Mouse (Mus musculus) neural tube, embryonic 11.5 days (tissue): Measurements from ENCODE around the gene Ubiad1. TPM values are rescaled to one million over a fixed set of nuclear protein-coding genes. Genes with fewer than 3 reads are reported as not detected.

ENCODE experiments used
- ATAC-seq: fragments of 200-750 bp; cut with Nextera tagmentation; 2 replicates; pipeline ENCODE4 v1.8.0; 2017; ENCODE audit warnings: moderate number of reproducible peaks, mild to moderate bottlenecking, moderate TSS enrichment, moderate library complexity; ENCODE audit not compliant: insufficient read depth, low FRiP score, low TSS enrichment
- DNase-seq: peaks from one replicate; pipeline ENCODE4 v3.0.0-alpha.2; 2015; ENCODE audit warnings: low spot score
- H3K27ac ChIP-seq: fragments of 300-500 bp; sonication (generic); 2 replicates; pipeline ENCODE4 v1.5.1; 2014; ENCODE audit warnings: low read depth, mild to moderate bottlenecking, low read length
- H3K27me3 ChIP-seq: fragments of 300-500 bp; sonication (generic); 2 replicates; pipeline ENCODE4 v1.6.1; 2014; ENCODE audit warnings: mild to moderate bottlenecking, low read length, mixed read lengths; ENCODE audit not compliant: control insufficient read depth, insufficient read depth
- H3K36me3 ChIP-seq: fragments of 300-500 bp; sonication (generic); 2 replicates; pipeline ENCODE4 v1.6.1; 2014; ENCODE audit warnings: mild to moderate bottlenecking, low read length, moderate library complexity, mixed read lengths; ENCODE audit not compliant: control insufficient read depth, insufficient read depth
- H3K4me1 ChIP-seq: fragments of 300-500 bp; sonication (generic); 2 replicates; pipeline ENCODE4 v1.6.1; 2014; ENCODE audit warnings: low read length, mixed read lengths; ENCODE audit not compliant: control insufficient read depth, insufficient read depth
- H3K4me2 ChIP-seq: fragments of 300-500 bp; sonication (generic); 2 replicates; pipeline ENCODE4 v1.6.1; 2014; ENCODE audit warnings: low read depth, mild to moderate bottlenecking, moderate library complexity
- H3K4me3 ChIP-seq: fragments of 300-500 bp; sonication (generic); 2 replicates; pipeline ENCODE4 v1.5.1; 2014; ENCODE audit warnings: low read depth, low read length
- H3K9ac ChIP-seq: fragments of 300-500 bp; sonication (generic); 2 replicates; pipeline ENCODE4 v1.6.1; 2014; ENCODE audit warnings: mild to moderate bottlenecking, low read length
- H3K9me3 ChIP-seq: fragments of 300-500 bp; sonication (generic); 2 replicates; pipeline ENCODE4 v1.6.1; 2016; ENCODE audit warnings: low read length; ENCODE audit not compliant: control insufficient read depth
- WGBS: fragments of 180-500 bp; shearing (Covaris S2); extraction: QIAGEN DNeasy Blood & Tissue Kit; methylation state at CpG from one replicate; pipeline ENCODE4 v1.1.7; 2014; 5-methylcytosine and 5-hydroxymethylcytosine counted together
- polyA plus RNA-seq: library from polyadenylated mRNA; unstranded; fragments of >200 nt; fragmentation: Nextera tagmentation; extraction: Ambion mirVana; gene quantifications from 2 replicates; pipeline ENCODE4 v1.2.1, GENCODE M21; 2014

Gene Ubiad1
- polyA plus RNA-seq, 1 experiment from 2014 or later, result 19.0 TPM

DNA sequence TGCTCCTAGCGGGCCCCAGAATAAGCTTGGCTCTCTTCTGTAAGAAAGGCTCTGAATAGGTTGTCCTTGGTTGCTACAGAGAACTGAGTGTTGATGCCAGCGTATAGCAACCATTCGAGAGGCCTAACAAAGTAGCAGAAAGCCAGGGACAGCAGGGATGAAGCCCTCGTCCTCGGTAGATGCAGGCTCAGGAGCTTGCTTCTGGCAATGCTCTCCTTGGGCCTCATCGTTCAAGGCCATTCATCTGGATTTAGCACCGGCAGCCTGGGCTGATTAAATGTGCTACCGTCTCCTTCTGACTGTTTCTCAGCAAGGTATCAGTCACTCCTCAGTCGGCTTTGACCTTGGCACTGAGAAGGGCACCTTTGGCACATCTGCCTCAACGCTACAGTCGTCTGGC lies 15.4 kb downstream of the Ubiad1 start:
- ATAC-seq (no peak), DNase-seq (no peak)
- Histone ChIP-seq H3K27me3 (no peaks in the 10 kb centered on the region), H3K4me2 (no peak overlapping the region), H3K9ac (no peak overlapping the region), H3K4me1 (no peaks in the 10 kb centered on the region), H3K9me3 (no peaks in the 10 kb centered on the region), H3K36me3 (no peaks in the 10 kb centered on the region), H3K27ac (no peak overlapping the region), H3K4me3 (no peak overlapping the region)
- 88% methylated on average over 11 of the region's 11 CpGs for WGBS

GRCm38 (mm10) chr4:148428544-148428943 lies 16.0 kb downstream of the Ubiad1 start:
- H3K9ac ChIP-seq, result no peak overlapping the region
- no peak overlapping the region for H3K4me2 ChIP-seq
- ATAC-seq (no peak), DNase-seq (no peak)
- no peak overlapping the region for H3K4me3 ChIP-seq
- no peaks in the 10 kb centered on the region for H3K4me1 ChIP-seq
- 84% methylated on average over 5 of the region's 5 CpGs for WGBS
- no peaks in the 10 kb centered on the region for H3K27me3 ChIP-seq
- no peaks in the 10 kb centered on the region for H3K36me3 ChIP-seq
- no peak overlapping the region for H3K27ac ChIP-seq
- H3K9me3 ChIP-seq, result no peaks in the 10 kb centered on the region

- Histone ChIP-seq H3K27ac (no peak overlapping the region), H3K4me1 (no peaks in the 10 kb centered on the region), H3K4me3 (no peak overlapping the region), H3K9ac (no peak overlapping the region; the same call in 1 of the 2 replicates), H3K9me3 (no peaks in the 10 kb centered on the region), H3K4me2 (no peak overlapping the region), H3K36me3 (no peaks in the 10 kb centered on the region), H3K27me3 (no peaks in the 10 kb centered on the region)
- ATAC-seq (no peak), DNase-seq (no peak)
- WGBS, result 86% methylated on average over 10 of the region's 10 CpGs
These were observed 17.4 kb downstream of the Ubiad1 start for GRCm38 (mm10) chr4:148426950-148427850.

GRCm38 (mm10) chr4:148417559-148417958 lies 27.0 kb downstream of the Ubiad1 start:
- Histone ChIP-seq H3K4me3 (no peak overlapping the region), H3K36me3 (no peaks in the 10 kb centered on the region), H3K9me3 (no peaks in the 10 kb centered on the region), H3K4me2 (no peak overlapping the region), H3K27me3 (no peaks in the 10 kb centered on the region), H3K9ac (peak overlapping the region; percentile 7; the same call in 1 of the 2 replicates), H3K27ac (no peak overlapping the region), H3K4me1 (peaks cover 3% of the 10 kb centered on the region)
- ATAC-seq (no peak), DNase-seq (no peak)
- 32% methylated on average over 6 of the region's 6 CpGs for WGBS

DNA sequence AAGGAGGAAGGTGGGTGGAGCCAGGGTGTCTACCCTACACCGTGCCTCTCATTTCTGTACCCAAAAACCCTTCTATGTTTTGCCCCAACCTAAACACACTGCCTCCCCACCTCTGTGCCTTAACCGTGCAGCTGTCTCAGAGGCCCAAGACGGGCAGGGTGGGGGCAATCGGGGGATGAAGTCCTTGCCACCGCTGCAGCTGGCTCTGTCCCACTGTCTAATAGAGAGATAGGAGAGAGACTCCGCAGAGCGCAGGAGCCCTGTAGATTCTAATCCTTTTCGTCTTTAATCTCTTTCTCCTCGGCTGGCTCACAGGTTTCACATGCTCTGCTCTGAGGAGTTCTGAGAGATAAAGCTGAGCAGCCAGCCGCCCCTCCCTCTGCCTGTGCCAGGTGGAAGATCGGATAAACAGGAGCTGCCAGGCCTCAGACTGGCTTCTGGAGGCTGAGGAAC lies 27.5 kb downstream of the Ubiad1 start:
- no peak overlapping the region; the same call in 1 of the 2 replicates for H3K9ac ChIP-seq
- H3K9me3 ChIP-seq, result no peaks in the 10 kb centered on the region
- 54% methylated on average over 11 of the region's 11 CpGs for WGBS
- ATAC-seq (no peak), DNase-seq (no peak)
- no peak overlapping the region for H3K27ac ChIP-seq
- H3K27me3 ChIP-seq, result no peaks in the 10 kb centered on the region
- H3K4me2 ChIP-seq, result no peak overlapping the region
- H3K4me1 ChIP-seq, result peaks cover 3% of the 10 kb centered on the region
- H3K4me3 ChIP-seq, result no peak overlapping the region
- H3K36me3 ChIP-seq, result no peaks in the 10 kb centered on the region

DNA sequence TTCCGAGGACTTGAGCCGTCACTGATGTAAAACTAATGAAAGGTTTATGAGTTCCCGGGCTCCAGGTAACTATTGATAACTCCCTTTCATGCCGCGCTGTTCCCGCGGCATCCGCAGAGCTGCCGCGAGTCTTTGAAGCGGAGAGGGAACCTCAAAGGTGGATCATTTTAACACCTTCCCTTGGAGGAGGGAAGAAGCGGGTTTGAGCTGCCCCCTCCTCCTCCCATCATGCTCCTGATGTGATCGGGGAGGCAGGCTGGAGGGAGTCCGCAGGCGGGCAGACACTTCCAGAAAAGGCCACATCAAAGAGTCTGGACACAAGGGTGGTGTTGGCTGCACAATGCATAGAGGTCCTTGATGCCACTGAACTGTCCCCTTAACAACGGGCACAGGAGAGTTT lies 29.0 kb downstream of the Ubiad1 start:
- no peaks in the 10 kb centered on the region for H3K9me3 ChIP-seq
- no peak overlapping the region for H3K4me3 ChIP-seq
- 11% methylated on average over 16 of the region's 16 CpGs for WGBS
- no peak overlapping the region for H3K9ac ChIP-seq
- no peak overlapping the region for H3K4me2 ChIP-seq
- no peaks in the 10 kb centered on the region for H3K36me3 ChIP-seq
- DNase-seq (no peak), ATAC-seq (no peak)
- no peak overlapping the region for H3K27ac ChIP-seq
- peaks cover 3% of the 10 kb centered on the region for H3K4me1 ChIP-seq
- no peaks in the 10 kb centered on the region for H3K27me3 ChIP-seq

- H3K27ac ChIP-seq, result no peak overlapping the region
- no peak overlapping the region for H3K4me3 ChIP-seq
- H3K9ac ChIP-seq, result no peak overlapping the region
- H3K36me3 ChIP-seq, result no peaks in the 10 kb centered on the region
- H3K9me3 ChIP-seq, result no peaks in the 10 kb centered on the region
- no peak overlapping the region for H3K4me2 ChIP-seq
- no peaks in the 10 kb centered on the region for H3K27me3 ChIP-seq
- 77% methylated on average over 10 of the region's 10 CpGs for whole genome bisulfite sequencing
- ATAC-seq, result no peak
- peaks cover 23% of the 10 kb centered on the region for H3K4me1 ChIP-seq
- no peak for DNase-seq
These were observed 36.2 kb downstream of the Ubiad1 start for GRCm38 (mm10) chr4:148408256-148408975.

GRCm38 (mm10) chr4:148405255-148405788 lies 39.2 kb downstream of the Ubiad1 start:
- Histone ChIP-seq H3K4me1 (peaks cover 40% of the 10 kb centered on the region), H3K9me3 (no peaks in the 10 kb centered on the region), H3K36me3 (no peaks in the 10 kb centered on the region), H3K9ac (no peak overlapping the region), H3K4me2 (no peak overlapping the region; the same call in 1 of the 2 replicates), H3K4me3 (no peak overlapping the region), H3K27me3 (no peaks in the 10 kb centered on the region), H3K27ac (peak overlapping the region; percentile 46; the same call in 1 of the 2 replicates)
- ATAC-seq (no peak), DNase-seq (no peak)
- 10% methylated on average over 13 of the region's 13 CpGs for WGBS
